Mouse (Mus musculus): ENCODE results near the gene Cldn15.
"Not testable (repeated sequence)": the region's sequence is repeated elsewhere in the genome, so short reads cannot be mapped to it uniquely, and the experiment has no call there.

Gene Cldn15

GRCm38 (mm10) chr5:136949551-136950336 is 16.7 kb upstream of the Cldn15 start:
- DNase-seq (ENCODE audit: extremely low read depth, low read depth), result not testable (repeated sequence)

GRCm38 (mm10) chr5:136950521-136950920 is 15.9 kb upstream of the Cldn15 start:
- DNase-seq (ENCODE audit: extremely low read depth, low read depth), result no peak

GRCm38 (mm10) chr5:136952153-136952552 is 14.3 kb upstream of the Cldn15 start:
- no peak for DNase-seq (ENCODE audit: extremely low read depth, low read depth)

- peak; percentile 91 for DNase-seq (ENCODE audit: extremely low read depth, low read depth)
Observed at GRCm38 (mm10) chr5:136953015-136953414, 13.4 kb upstream of the Cldn15 start, which contains the start of gene Fis1. Fis1 (plus strand) TSS chr5:136953275.

DNA sequence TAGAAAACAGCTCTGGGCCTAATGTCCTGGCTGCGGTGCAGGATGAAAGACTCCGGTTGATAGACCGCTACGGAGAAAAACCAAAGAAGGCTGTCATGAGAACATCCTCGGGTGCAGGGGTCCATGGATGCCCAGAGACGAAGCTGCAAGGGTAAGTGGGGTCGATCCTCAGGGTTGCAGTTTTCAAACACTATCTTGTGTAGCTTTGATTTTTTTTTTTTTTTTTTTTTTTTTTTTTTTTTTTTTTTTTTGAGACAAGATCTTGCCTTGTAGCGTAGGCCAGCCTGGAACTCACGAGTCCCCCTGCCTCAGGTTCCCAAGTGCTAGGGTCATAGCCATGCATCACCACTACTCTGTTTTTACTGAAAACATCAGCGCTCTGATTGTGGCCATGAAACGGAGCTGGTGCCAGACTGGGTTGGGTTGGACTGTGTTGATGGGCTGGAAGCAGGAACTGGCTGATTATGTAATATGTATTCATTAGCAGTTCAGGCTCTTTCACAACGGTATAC is 12.9 kb upstream of the Cldn15 start:
- no peak for DNase-seq (ENCODE audit: extremely low read depth, low read depth)

GRCm38 (mm10) chr5:136955622-136956021 is 10.8 kb upstream of the Cldn15 start:
- no peak for DNase-seq (ENCODE audit: extremely low read depth, low read depth)

DNA sequence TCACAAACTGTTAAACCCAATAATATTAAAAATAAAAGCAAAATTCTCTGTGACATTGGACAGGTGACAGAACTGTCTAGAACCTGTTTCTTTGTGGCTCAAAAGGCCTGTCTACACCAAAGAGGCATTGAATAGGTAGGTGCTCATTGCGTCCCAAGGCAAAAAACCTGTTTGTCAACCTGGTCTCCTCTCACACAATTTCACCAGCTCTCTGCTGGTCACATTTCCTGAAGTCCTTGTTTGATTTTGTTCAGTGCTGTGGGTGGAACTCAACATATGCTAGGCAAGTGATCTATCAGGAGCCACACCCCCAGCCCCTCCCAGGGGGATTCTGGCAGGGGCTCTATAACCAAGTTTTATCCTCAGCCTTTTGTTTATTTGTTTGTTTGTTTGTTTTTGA is 9.2 kb upstream of the Cldn15 start:
- no peak for DNase-seq (ENCODE audit: extremely low read depth, low read depth)

- DNase-seq (ENCODE audit: extremely low read depth, low read depth), result no peak
Observed at GRCm38 (mm10) chr5:136958991-136959605, 7.3 kb upstream of the Cldn15 start.

DNA sequence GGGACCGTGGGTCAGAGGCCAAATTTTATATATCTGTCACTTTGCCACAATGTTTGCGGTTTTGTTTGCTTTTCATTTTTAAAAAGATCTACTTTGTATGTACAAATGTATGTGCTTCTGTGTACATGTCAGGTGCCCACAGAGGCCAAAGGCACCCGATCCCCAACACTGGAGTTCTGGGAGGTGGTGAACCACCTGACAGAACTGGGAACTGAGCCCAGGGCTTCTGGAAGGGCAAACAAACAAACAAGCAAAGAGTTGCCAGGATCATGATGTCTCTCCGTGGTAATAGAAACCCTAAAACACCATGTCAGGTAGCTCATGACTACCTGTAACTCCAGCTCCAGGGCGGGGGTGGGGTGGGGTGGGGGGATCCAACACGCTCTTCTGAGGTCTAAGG is 6.4 kb upstream of the Cldn15 start:
- no peak for DNase-seq (ENCODE audit: extremely low read depth, low read depth)

DNA sequence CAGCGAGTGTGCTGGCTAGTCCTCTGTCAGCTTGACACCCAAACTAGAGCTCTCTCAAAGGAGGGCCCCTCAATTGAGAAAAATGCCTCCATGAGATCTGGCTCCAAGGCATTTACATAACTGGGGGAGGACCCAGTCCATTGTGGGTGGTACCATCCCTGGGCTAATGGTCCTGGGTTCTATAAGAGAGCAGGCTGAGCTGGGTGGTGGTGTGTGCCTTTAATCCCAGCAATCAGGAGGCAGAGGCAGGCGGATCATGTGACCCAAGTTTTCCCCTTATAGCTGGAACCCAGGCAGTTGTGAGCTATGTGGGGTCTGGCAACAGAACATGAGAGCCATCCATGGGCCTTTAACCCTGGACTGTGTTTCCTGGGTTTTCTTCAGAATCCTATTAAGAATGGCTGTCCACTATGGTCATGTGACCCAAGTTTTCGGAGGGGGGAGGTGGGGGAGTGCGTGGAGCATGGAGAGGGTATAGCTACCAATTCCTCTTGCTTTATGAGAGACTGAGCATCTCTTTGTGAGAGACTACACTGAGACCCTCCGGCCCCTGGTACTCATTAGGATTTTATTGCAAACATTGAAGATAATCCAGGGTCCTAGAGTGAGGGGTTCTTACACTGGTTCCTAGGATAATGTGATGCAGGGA is 5.0 kb upstream of the Cldn15 start:
- DNase-seq (ENCODE audit: extremely low read depth, low read depth), result no peak

DNA sequence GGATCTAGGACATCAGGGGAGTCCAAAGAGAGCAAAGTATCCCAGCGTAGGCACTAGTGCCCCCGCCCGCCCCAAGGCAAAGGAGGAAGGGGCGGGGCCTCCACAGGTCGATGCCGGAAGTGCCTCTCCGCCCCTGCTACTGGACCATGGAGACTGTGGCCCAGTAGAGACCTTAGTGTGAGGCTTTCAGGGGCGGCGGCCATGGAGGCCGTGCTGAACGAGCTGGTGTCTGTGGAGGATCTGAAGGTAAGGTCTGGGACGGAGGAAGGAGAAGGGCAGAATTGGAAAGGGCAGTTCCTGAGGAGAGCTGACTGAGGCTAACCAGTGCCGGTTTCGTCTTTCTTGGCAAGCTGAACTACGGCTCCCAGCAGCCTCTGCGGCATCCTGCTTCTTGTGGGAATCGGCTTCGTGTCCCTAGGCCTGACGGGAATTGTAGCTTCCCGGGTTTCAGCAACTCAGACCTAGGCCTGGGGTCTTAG is 4.4 kb upstream of the Cldn15 start:
- DNase-seq (ENCODE audit: extremely low read depth, low read depth), result peak; percentile 83

GRCm38 (mm10) chr5:136962501-136962900 is 3.9 kb upstream of the Cldn15 start:
- DNase-seq (ENCODE audit: extremely low read depth, low read depth), result no peak

GRCm38 (mm10) chr5:136962966-136963540 is 3.4 kb upstream of the Cldn15 start:
- DNase-seq (ENCODE audit: extremely low read depth, low read depth), result no peak

DNA sequence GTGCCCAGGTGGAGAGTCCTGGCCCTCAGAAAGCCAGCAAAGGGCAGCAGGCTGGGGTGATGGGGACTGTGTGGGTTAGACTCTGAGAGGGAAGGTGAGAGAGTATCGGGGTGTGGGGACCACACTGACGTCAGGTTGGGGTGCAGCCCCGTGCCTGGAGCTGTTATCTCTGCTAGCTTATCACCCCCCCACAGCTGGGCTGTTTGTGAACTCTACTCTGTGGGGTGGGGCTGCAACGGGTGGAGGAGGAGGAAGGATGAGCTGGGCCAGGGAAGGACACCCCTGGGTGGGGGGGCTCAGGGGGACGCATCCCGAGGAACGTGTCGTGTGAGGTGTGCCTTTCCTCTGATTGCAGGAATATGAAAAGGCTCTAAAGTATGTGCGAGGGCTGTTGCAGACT is 1.2 kb upstream of the Cldn15 start:
- no peak for DNase-seq (ENCODE audit: extremely low read depth, low read depth)

DNA sequence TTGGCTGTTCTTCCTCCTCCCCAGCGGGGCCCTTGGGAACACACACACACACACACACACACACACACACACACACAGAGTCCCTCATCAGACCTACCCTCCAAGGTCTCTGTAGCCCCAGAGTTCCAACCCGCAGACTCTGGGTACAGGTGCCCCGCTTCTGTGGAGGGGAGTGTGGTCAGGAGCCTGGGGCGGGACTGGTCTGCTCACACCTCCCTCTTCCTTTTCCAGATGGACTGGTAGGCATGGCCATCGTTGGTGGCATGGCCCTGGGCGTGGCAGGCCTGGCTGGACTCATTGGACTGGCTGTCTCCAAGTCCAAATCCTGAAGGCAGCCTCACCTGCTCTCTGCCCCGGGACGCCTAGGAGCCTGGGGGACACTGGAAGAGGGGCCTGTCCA is 730 bp upstream of the Cldn15 start:
- DNase-seq (ENCODE audit: extremely low read depth, low read depth), result no peak

DNA sequence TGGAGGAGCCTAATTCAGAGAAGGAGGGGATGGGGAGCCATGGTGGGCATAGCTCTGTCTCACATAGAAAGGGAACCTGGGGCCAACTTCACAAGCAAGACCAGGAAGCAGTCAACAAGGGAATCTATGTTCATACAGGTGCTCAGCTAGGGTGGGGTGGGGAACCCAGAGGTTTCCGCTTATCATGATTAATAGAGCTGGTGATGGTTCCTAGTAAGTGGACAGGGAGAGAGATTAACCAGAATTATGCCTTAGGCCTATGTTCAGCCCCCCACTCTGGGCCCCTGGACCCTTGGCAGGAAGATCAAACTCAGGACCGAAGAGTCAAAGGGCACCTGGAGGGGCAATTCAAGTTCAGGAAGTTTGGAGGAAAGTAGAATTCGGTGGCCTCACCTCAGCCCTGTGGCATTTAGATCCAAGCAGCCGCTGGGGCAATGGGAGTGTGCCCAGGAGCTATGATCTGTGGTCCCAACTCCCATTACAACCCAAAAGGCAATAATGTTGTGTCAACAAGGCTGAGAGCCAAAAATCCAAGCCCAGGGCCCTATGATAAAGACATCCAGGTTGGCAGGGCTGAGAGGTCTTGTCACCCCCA is 542 bp downstream of the Cldn15 start:
- no peak for DNase-seq (ENCODE audit: extremely low read depth, low read depth)

GRCm38 (mm10) chr5:136967592-136967991 is 1.2 kb downstream of the Cldn15 start:
- no peak for DNase-seq (ENCODE audit: extremely low read depth, low read depth)

- no peak for DNase-seq (ENCODE audit: extremely low read depth, low read depth)
Observed at GRCm38 (mm10) chr5:136970703-136971102, 4.3 kb downstream of the Cldn15 start.

GRCm38 (mm10) chr5:136973670-136974069 is 7.3 kb downstream of the Cldn15 start:
- no peak for DNase-seq (ENCODE audit: extremely low read depth, low read depth)

GRCm38 (mm10) chr5:136977769-136978168 is 11.4 kb downstream of the Cldn15 start:
- no peak for DNase-seq (ENCODE audit: extremely low read depth, low read depth)

- DNase-seq (ENCODE audit: extremely low read depth, low read depth), result no peak
Observed at GRCm38 (mm10) chr5:136979762-136980161, 13.3 kb downstream of the Cldn15 start.

All from MEL-GATA-1-ER (cell line).